Mouse (Mus musculus) ES-E14 (cell line): ENCODE measurements at regions not wholly inside any gene's neighbourhood (a gene's known extent, or its start where the extent isn't known, plus 50 kb on each side); places are given as distances from the start of the nearest gene placed in this dataset.

ENCODE experiments used
- DNase-seq: peaks from one replicate; pipeline ENCODE4 v3.0.0-alpha.2; 2013; ENCODE audit warnings: low read depth, low spot score
- H3K27ac ChIP-seq: 2 replicates; pipeline ENCODE4 v1.5.1; 2012; ENCODE audit warnings: low read depth, mild to moderate bottlenecking, low read length, moderate library complexity, mixed read lengths; ENCODE audit not compliant: poor library complexity, insufficient read depth, severe bottlenecking
- H3K36me3 ChIP-seq: 2 replicates; pipeline ENCODE4 v1.6.1; 2012; ENCODE audit warnings: mild to moderate bottlenecking, low read length, moderate library complexity, mixed read lengths; ENCODE audit not compliant: control insufficient read depth, poor library complexity, insufficient read depth, severe bottlenecking
- H3K4me1 ChIP-seq, 2 experiments: fragments of 150-350 bp in 1 of 2; sonication (generic) in 1 of 2; 2 replicates each; pipeline ENCODE4 v1.6.1; 2012; ENCODE audit warnings: low read length in 2 of 2, mild to moderate bottlenecking in 1 of 2, mixed read lengths in 1 of 2; ENCODE audit not compliant: control insufficient read depth in 2 of 2, insufficient read depth in 2 of 2, poor library complexity in 1 of 2
- H3K4me3 ChIP-seq, 2 experiments: fragments of 150-350 bp in 1 of 2; sonication (generic) in 1 of 2; 2 replicates each; pipeline ENCODE4 v1.5.1; 2012; ENCODE audit warnings: low read length in 2 of 2, low read depth in 1 of 2, mild to moderate bottlenecking in 1 of 2, mixed read lengths in 1 of 2; ENCODE audit not compliant: insufficient read depth in 1 of 2, poor library complexity in 1 of 2, severe bottlenecking in 1 of 2
- H3K9ac ChIP-seq: 2 replicates; pipeline ENCODE4 v1.6.1; 2012; ENCODE audit warnings: low read depth, mild to moderate bottlenecking, low read length, mixed read lengths; ENCODE audit not compliant: poor library complexity, insufficient read depth, severe bottlenecking
- H3K9me3 ChIP-seq: fragments of 150-350 bp; sonication (generic); 2 replicates; pipeline ENCODE4 v1.6.1; 2012; ENCODE audit warnings: low read depth, mild to moderate bottlenecking, low read length; ENCODE audit not compliant: control insufficient read depth, insufficient read depth
- CHD2 ChIP-seq: IDR thresholded peaks from 2 replicates; pipeline ENCODE4 v1.6.1; 2014; ENCODE audit warnings: mild to moderate bottlenecking, low read depth, low read length, inconsistent platforms
- HCFC1 ChIP-seq: IDR thresholded peaks from 2 replicates; pipeline ENCODE4 v1.6.1; 2012; ENCODE audit warnings: low read length, inconsistent platforms, borderline replicate concordance; ENCODE audit not compliant: insufficient read depth
- MAFK ChIP-seq: IDR thresholded peaks from 2 replicates; pipeline ENCODE4 v1.6.1; 2014; ENCODE audit warnings: mild to moderate bottlenecking, low read depth, low read length, inconsistent platforms; ENCODE audit not compliant: insufficient read depth
- ZC3H11A ChIP-seq: IDR thresholded peaks from 2 replicates; pipeline ENCODE4 v1.6.1; 2012; ENCODE audit warnings: low read depth, mild to moderate bottlenecking, inconsistent platforms, low read length, borderline replicate concordance
- ZNF384 ChIP-seq: IDR thresholded peaks from 2 replicates; pipeline ENCODE4 v1.6.1; 2012; ENCODE audit warnings: low read depth, low read length, inconsistent platforms
- in situ Hi-C, 2 experiments: fragments of 600-800 bp; cut with MboI; formaldehyde crosslinking; loops; one replicate each; pipeline ENCODE4 v1.15.1; 2025; ENCODE audit warnings: low sequenced_read_pairs in 2 of 2, inconsistent platforms in 1 of 2; ENCODE audit not compliant: unreplicated experiment in 2 of 2

DNA sequence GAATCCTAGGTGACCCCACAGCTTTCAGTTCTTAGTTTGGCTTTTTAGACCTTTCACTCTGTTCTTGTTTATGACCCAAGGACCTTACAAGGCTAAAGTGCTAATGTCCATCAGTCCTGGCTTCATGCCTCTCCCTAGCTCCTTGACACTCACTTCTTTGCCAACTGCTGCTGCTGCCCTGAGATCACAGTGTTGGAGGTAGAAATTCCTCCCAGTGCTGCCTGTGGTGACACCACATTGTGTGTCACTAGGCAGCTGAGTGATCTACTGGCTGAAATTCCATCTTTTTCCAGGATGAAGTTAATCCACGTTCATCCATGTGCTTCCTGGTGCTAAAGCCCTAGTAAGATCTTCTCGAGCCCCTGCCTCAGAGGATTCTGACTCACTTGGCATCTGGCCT lies 904.3 kb upstream of the Lrrc6 start:
- Histone ChIP-seq H3K27ac (no peak overlapping the region), H3K9me3 (no peaks in the 10 kb centered on the region), H3K36me3 (no peaks in the 10 kb centered on the region), H3K4me1 (no peaks in the 10 kb centered on the region), H3K4me3 (no peak overlapping the region), H3K9ac (no peak overlapping the region)
- in situ Hi-C loops: no loop called here
- TF ChIP-seq HCFC1: no peak
- no peak for TF ChIP-seq CHD2
- TF ChIP-seq MAFK: no peak
- no peak for TF ChIP-seq ZNF384
- TF ChIP-seq ZC3H11A: no peak
- no peak for DNase-seq

DNA sequence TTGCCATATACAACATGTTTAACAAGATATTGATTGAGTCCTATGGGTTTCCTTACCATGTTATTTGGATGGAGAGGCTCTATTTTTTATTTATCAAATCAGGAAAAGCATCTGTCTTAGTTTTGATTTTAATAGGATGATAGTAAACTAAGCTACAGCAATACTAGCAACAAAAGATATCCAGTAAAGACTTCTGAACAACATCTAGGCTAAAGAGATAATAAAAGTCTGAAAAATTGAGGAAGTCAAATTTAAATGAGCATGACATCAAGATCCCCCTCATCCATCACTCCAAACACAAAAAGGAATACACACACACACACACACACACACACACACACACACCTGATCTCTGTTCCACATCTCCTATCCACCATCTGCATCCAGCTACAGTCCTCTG lies 901.6 kb upstream of the Lrrc6 start:
- Histone ChIP-seq H3K9me3 (no peaks in the 10 kb centered on the region), H3K9ac (no peak overlapping the region), H3K27ac (no peak overlapping the region), H3K36me3 (no peaks in the 10 kb centered on the region), H3K4me1 (no peaks in the 10 kb centered on the region), H3K4me3 (no peak overlapping the region)
- in situ Hi-C loops: no loop called here
- no peak for DNase-seq
- no peak for TF ChIP-seq ZC3H11A
- no peak for TF ChIP-seq ZNF384
- TF ChIP-seq CHD2: no peak
- TF ChIP-seq HCFC1: no peak
- no peak for TF ChIP-seq MAFK

- no peak for DNase-seq
- H3K4me1 ChIP-seq: no peaks in the 10 kb centered on the region
- in situ Hi-C loops: no loop called here
- no peak for TF ChIP-seq CHD2
- no peak for TF ChIP-seq HCFC1
- TF ChIP-seq ZNF384: no peak
- no peak for TF ChIP-seq MAFK
- no peak for TF ChIP-seq ZC3H11A
- H3K27ac ChIP-seq: no peak overlapping the region
- H3K4me3 ChIP-seq: no peak overlapping the region
- H3K9ac ChIP-seq: no peak overlapping the region
- no peaks in the 10 kb centered on the region for H3K9me3 ChIP-seq
- no peaks in the 10 kb centered on the region for H3K36me3 ChIP-seq
Measured at GRCm38 (mm10) chr15:67397269-67397668, 896.6 kb upstream of the Lrrc6 start.

- no peaks in the 10 kb centered on the region for H3K36me3 ChIP-seq
Measured at GRCm38 (mm10) chr15:67395114-67395513, 894.4 kb upstream of the Lrrc6 start.

GRCm38 (mm10) chr15:67391918-67392317 lies 891.2 kb upstream of the Lrrc6 start:
- Histone ChIP-seq H3K9ac (no peak overlapping the region), H3K4me3 (no peak overlapping the region), H3K4me1 (no peaks in the 10 kb centered on the region), H3K9me3 (no peaks in the 10 kb centered on the region), H3K36me3 (no peaks in the 10 kb centered on the region), H3K27ac (no peak overlapping the region)
- in situ Hi-C loops: no loop called here
- no peak for TF ChIP-seq HCFC1
- no peak for DNase-seq

More at GRCm38 (mm10) chr15:67395114-67395513, 894.4 kb upstream of the Lrrc6 start:
- H3K9ac ChIP-seq: no peak overlapping the region
- H3K27ac ChIP-seq: no peak overlapping the region
- in situ Hi-C loops: no loop called here
- no peak for DNase-seq
- TF ChIP-seq ZNF384: no peak
- no peak for TF ChIP-seq CHD2
- no peak for TF ChIP-seq MAFK
- TF ChIP-seq HCFC1: no peak
- no peak for TF ChIP-seq ZC3H11A
- H3K9me3 ChIP-seq: no peaks in the 10 kb centered on the region
- no peaks in the 10 kb centered on the region for H3K4me1 ChIP-seq
- no peak overlapping the region for H3K4me3 ChIP-seq
